Mouse (Mus musculus) left cerebral cortex, adult 9 months (tissue): Measurements from ENCODE around the gene Gm20425.
"Not testable (repeated sequence)": the region's sequence is repeated elsewhere in the genome, so short reads cannot be mapped to it uniquely, and the experiment has no call there.

ENCODE experiments used
- DNase-seq, 2 experiments: peaks; one replicate each; pipeline ENCODE4 v3.0.0; 2022; ENCODE audit warnings: low spot score in 2 of 2

Gm20425 gene

DNA sequence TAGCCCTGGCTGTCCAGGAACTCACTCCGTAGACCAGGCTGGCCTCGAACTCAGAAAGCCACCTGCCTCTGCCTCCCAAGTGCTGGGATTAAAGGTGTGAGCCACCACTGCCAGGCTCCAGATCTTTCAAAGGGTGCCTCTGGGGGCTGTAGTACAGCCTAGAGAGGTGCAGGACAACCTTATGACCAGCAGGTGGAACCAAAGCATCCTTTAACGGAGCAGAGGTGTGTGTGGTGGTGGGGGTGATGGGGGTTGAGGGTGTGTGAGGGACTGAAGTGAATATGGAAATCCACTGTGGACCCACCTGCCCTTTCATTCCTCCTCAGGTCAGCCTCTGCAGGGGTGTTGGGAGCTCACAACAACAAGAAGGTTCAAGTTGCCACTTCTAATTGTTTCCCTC lies 4.6 kb downstream of the Gm20425 start:
- no peak for DNase-seq

DNA sequence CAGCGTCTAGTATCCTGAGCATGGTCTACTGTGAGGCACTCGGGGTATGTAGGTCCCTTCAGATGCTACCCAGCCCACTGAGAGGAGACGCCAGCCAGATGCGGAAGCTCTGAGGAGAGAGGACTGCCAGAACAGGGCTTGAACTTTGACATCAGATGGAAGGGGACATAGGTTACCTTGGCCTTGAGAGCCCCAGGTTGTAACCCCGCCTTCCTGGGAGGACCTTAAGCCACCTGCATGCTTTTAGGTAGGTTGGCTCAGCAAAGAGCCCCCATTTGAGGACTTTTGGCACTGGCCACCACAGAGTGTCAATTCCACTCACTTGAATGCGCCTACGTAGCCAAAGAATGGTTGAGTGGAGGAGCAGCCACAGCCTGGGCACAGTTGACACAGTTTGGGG lies 5.4 kb downstream of the Gm20425 start:
- no peak for DNase-seq

DNA sequence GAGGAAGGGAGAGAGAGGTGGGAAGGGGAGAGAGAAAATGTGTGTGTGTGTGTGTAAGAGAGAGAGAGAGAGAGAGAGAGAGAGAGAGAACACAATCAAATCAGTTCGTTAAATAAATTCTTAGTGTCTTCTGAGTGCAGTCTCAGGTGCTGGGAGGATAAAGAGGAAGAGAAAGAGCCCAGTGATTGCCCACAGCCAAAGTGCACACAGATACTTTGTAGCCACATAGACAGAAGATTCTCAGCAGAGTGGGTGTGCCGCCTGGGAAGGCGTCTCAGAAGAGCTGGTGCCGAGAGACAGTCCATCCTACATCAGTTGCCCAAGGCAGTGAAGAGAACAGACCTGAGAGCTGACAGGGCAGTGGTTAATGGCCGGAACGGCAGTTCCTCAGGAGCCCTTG lies 15.8 kb downstream of the Gm20425 start:
- DNase-seq = no peak

DNA sequence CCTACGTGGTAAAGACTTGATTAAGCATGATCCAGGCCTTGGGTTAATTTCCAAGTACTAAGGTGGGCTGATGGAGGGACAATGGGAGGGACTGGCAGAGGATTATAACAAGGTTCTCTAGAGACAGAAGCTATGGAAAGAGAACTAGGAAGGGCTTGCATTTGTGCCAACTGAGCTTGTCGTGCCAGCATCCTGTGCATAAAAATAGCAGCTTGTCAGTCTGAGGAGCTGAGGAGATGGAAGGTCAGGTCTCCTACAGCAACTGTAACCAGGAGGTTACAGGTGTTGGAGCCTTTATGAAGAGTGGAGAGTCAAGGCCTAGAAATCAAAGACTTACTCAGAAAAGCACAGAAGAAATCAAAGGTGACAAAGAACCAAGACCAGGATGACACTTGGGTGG lies 16.5 kb downstream of the Gm20425 start:
- DNase-seq = no peak

DNA sequence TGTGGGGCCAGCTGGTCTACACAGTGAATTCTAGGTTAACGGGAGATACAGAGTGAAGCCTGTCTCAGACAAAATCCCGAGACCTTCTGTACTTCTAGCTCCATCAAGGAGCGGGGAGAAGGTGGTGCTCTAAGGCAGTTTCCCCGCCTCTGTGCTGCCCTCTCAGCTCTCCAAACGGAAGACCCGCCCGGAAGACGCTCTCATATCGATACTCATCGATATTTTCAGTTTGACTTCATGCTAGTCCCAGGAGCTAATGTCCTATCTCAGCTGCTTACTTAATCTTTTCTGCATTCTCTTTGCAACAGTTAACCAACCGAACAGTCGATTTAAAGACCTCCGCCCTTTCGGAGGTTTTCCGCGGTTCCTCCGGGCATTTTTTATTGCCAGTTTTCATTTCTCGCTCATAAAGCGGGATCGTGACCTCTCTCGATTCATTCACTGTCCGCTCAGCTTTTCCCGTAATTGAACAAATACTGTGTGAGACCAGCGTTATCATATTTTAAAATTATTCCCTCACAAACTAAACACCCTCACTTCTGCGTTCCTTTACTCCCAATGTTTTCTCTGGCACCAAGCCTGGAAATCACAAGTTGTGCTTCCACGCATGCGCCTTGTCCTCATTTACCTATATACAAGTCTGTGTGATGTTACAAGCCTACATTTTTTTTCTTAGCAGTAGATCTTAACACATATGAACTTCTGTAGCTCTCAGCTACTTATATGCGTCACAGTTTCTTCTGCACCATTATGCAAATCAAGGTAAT lies 17.3 kb downstream of the Gm20425 start:
- DNase-seq = no peak

DNA sequence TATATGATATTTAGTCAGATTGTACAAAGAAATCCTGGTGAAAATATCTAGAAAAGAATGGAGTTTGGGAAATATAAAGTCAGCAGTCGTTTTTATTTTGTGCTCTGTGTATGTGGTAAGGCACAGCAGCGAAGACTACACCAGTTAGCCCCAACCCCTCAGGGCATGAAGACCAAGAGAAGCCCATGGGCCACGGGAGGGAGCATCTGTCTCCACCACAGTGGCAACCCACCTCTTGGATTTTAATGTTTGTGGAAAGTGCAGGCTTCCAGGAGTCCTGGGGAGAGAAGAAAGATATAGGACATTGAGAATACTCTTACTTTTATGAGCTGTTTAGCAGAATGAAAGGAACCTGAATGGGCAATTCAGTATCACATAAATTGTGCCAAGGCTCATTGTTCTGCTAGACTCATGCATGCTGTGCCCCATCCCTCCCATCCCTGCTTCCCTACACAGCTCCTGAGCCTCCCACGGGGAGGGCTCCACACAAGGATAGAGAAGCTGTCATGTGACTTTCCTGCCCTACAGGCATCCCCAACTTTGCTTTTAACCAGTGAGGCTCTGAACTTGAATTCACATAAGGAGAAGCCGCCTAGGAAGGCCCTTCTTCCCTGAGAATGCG lies 21.2 kb downstream of the Gm20425 start:
- DNase-seq = no peak

DNA sequence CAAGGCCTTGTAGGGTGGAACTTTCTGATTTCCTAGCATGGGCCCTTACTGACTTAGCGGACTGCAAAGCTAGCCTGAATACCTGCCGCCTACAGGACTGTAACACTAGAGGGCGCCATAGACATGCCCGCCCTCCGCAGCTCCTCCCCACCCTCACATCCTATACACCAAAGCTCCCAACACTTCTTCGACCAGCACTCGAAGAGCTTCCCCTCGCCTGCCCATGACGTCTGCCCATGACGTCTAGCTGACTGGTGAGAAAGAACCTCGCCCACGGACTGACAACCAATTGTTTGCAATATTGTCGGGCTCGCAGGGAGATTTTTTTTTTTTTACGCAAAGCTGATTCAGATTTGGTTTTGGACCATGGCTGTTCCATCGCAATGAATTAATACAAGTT lies 22.3 kb downstream of the Gm20425 start:
- peak in 1 of 2 experiments; percentile 75 for DNase-seq

DNA sequence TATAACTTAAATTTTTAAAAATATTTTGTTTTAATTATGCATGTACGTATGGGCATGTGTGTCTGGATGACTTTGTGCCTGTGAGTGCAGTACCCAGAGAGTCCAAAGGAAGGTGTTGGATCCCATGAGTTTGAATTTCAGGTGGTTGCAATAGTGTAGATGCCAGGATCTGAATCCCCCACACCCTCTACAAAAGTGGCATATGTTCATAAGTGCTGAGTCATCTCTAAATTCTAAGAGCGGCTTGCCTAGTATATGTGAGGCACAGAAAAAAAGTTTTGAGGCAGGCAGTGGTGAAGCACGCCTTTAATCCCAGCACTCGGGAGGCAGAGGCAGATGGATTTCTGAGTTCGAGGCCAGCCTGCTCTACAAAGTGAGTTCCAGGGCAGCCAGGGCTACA lies 24.3 kb downstream of the Gm20425 start:
- no peak for DNase-seq

DNA sequence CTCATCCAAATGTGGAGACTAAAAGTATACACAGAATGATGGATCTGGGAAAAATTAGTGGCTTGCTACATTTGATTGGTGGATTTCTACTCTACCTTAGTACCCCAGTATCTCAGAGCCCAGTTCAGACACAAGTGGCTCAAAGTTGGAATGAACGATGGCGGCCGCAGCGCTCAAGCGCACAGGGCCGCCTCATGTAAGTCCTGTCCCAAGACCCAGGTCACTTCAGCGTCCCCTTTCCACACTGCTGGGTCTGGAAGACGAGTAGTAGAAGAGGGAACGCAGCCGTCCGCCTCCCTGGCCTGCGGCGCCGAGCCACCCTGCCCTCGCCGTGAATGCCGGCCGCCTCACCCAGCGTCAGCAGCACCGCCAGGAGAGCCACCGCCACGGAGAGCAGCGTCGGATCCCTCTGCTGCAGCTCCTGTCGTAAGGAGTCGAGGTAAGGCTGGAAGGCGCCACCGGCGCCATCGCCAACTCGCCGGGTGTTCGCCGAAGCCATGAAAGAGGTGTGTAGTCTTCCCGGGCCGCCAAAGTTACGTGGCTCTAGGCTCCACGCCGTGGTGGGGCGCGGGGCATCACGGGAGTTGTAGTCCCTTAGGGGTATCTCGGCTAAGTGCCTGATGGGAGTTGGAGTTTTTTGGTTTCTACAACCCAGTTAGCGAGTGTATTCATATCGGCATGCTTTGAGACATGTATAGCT lies 28.4 kb downstream of the Gm20425 start, which contains the start of gene Srprb:
Gene Srprb, minus strand, starts transcription at position 577 of the 700 bp plus-strand sequence.
- DNase-seq = peak; percentile 81 to 92

DNA sequence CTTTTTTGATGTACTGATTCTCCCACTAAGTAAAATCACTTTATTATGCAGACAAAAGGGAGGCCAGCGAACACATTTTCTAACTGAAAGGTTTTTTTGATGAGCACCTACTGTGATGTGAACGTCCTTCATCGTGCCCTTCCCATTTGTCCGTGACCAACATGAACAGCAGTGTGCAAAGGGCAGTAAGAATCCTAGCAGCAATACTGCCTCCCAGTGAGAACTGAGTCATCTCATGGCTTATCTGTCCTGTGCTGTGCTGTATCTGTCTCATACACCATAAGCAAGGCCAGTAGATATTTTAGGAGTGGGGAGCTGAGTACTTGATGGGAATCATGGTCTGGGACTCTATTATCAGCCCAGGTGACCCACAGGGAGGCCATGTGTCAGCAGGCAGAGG lies 41.7 kb downstream of the Gm20425 start:
- DNase-seq = no peak

DNA sequence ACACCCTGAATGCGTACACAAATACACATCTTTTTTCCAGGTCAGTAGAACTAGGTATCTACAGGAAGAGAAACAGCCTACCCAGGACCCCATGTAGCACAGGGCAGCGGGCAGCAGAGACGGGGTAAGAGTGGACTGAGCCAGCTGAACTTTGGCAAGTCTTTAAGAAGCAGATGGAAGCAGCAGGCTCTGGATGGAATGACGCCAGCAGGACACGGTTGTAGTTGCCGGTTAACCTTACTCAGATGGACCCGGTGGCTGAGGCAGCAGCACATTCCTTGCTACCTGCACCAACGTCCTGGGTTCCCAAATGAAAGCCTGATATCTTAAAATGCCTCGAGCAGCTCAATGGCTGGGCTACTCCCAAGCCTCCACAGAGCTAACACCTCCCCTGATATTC lies 43.4 kb downstream of the Gm20425 start:
- DNase-seq = no peak

DNA sequence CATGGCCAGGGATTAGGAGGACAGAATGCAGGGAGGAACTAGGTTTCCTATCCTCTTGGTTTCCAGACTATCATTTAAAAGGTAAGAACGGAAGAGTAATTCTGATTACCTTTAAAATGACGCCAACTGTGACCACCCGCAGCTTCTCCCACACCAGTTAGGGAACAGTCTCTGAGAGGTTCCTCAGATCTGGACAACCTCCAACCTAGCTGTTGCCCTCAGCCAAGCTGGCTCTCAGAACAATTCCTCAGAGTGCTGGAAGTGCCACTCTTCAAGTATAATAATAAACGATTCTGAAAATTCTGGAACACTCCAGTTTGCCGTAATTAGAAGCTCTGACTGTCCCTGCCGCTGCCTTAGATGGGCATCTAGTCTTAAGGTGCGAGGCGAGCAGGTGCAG lies 44.2 kb downstream of the Gm20425 start:
- DNase-seq = no peak

DNA sequence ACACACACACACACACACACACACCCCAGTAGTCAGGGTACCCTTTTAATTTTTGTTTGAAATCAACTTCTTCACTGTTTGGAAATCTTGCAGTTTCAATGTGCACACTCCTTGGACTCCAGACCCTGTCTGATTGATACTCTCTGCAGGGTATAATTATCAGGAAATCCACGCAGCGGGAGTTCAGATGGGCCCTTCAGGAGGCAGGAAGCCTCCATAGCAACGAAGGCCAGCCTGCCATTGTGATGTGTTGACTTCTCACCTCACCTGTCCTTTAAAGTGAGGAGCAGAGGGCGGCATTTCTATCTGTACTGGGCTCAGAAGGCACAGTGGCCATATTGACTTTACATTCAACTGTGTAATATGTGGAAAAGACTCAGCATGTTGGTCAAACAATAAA lies 45.3 kb downstream of the Gm20425 start:
- no peak for DNase-seq

DNA sequence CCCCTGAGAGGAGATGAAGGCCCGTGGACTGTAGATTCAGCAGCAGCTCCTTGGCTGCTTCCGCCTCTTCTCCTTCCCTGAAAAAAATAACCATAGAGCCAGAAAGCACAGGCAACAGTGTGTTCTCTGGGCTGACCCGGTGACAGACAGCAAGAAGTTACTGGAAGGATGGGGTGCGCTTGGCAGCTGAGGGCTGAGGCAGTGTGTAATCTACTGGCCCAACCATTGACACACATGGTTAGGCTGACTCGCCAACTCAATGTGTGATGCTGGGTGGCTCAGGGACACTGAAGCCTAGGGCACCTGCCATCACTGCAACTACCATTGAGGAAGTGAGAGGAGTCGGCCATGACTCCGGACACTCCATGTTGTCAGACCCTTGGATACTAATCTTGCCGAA lies 48.2 kb downstream of the Gm20425 start:
- DNase-seq = no peak

DNA sequence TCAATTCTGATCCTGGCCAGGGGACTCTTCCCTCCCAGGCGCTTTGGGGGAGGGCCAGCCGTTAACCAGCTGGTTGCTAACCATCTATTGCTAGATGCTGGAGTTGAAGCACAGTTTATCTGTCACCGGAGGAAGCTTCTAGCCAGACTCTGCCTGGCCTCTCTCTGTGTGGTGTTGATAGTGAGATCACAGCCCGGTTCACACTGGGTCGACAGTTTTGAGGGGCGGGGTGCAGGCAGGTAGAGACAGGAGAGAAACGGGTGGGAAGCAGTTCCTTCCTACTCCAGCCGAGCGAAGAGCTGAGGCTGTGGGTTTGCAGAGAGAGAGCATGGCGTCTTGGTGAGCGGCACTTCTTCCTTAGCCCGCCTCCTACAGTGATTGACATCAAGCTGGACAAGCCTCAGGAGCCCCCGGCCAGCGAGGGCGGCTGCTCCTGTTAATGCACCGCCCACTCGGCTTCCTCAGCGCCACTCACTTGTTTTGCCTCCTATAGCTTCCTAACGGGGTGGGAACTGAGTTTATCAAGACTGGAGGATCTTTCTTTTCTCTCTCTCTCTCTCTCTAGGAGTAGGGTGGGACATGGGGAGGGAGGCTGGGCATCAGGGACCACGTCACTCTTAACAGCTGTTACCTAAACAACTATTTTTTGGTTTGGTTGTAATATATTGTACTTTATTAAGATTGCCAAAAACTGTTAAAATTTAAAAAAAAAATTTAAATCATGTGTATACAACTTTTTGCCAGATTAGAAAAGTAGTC lies 49.1 kb downstream of the Gm20425 start:
- DNase-seq = peak in 1 of 2 experiments; percentile 49

DNA sequence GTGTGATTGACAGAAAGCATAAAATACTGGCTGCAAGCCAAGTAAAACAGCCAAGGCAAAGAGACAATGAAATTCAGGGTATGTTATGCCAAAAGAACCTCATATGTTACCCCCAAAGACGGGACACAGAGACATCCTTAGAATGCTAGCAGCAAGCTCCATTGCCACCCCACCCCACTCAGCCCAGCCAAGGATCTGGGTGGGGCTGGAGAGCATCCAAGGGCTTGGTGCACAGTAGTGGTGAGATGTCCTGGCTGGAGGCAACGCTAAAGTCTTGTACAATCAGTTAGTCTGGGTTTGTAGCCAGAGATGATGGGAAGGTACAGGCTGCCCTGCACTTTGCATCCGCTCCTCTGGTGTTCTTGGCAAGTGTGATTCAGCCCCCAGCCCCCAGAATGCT lies 49.8 kb downstream of the Gm20425 start:
- DNase-seq = no peak

DNA sequence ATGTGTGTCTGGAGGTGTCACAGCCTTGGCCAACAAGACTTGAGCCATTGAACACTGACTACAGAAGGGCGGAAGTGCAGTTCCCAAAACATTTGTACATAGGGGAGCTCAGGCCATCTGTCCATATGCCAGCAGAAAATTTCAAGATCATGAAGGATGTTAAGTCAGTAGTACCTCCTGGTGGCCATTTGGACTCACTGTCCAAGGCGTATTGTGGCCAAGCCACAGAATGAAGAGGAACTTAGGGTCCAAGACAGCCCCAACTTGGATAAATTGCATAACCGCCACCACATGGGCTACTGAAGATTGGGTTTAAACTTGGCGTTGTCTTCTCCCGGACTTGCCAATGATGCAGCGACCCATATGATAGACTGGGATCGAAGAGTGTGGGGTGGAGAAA lies 54.4 kb downstream of the Gm20425 start:
- no peak for DNase-seq

DNA sequence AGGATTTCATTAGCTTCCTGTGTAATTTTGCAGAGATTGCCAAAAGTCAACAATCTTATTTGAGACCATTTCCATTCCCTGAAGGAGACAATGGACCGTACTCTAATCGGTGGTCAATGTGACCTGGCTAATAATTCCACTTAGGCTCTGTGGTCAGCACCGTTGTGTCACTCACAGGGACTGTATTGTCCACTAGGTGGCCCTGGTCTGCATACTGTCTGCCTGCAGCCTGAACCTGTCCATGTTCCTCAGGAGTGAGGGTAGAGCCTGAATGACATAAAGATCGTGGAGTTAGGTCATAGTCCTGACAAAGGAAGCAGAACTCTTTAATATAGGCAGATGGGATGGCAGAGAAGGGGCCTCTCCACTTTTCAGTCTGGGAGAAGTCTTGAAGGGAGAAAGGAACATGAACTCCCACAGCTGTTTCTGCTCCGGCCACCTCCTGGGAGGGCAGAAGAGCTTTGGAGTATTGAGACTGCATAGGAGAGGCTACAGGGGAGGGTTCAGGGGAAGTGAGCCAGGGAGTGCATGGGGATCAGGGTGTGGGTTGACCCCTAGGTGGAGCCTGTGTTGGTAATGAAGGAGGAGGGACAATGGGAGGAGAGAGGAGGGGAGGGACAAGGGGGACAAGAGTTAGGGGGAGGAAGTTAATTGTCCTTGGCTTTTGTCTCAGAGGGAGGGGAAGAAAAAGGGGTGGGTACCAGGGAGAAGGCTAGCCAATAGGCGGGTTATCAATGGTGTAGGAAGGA lies 55.2 kb downstream of the Gm20425 start:
- DNase-seq = no peak

DNA sequence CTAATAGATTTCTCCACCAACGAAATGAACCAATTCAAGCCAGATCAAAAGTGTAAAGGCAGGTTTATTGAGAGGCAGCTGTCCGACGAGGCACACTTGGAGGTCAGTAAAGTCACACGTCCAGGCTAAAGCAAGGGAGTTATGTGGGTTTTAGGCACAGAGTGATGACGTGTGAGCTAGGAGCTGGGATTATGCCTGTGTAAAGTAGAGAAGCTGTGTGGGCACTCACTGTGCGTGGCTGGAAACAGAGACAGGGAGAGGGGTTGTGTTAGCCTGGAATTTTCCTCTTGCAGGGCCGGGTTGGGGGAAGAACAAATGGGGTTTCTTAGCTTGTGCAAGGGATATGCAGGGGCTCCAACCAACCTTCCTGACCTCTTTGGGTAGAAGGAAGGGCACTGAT lies 61.3 kb downstream of the Gm20425 start:
- no peak for DNase-seq

DNA sequence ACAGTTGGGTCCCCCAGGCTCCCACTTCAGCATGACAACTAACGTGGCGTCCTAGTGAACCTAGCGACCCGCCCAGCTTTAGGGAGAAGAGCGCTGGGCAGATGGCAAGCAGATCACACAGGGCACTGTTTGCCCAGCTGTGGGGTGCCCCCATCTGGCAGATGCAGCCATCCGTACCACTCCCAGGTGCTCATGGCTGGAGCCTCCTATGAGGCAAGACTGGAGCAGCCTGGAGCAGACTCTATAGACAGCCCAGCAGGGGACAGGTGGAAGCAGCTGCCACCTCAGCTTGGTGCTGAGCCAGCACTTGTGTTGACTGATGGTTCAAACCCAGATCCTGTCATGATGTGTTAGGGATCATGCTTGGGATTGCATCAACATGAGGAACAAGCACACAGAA lies 62.1 kb downstream of the Gm20425 start:
- no peak for DNase-seq

DNA sequence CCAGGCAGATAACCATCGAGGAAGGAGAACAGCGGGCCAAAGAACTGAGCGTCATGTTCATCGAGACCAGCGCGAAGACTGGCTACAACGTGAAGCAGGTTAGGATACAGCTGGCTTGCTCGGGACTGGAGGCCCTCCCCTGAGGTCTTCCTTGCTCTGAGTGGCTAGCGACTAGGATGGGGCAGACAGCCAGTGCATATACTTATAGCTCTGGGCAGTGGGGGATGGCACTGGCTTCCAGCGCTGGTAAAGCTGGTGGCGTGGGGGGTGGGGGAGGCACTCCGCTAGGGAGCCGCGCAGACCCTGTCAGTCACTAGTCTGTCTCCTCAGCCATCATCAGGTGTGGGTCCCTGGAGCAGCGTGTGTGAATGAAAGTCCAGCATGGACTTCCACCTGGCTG lies 66.3 kb downstream of the Gm20425 start:
- DNase-seq = no peak

DNA sequence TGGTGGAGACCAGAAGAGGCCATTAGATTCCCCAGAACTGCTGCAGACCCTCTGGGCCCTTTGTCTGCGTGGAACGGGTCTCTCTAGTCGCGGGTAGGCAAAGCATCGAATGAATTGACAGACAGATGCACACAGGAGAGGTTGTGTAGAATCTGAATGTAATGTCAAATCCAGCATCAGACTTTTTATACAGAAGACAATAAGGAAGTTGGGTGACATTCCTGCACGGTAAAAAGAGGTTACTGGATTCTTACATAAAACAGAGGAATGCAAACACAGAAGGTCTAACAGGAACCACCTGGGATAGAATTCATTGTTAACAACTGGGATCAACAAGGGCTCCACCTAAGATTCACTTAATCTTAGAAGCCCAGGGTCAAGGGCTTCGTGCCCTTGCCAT lies 74.9 kb downstream of the Gm20425 start:
- not testable (repeated sequence) for DNase-seq
